Mouse (Mus musculus): ENCODE results near the gene Eif2a. TPM values are rescaled to one million over a fixed set of nuclear protein-coding genes. Genes with fewer than 3 reads are reported as not detected.

The Eif2a gene
- polyA plus RNA-seq, 1 experiment = 14.1 TPM

GRCm38 (mm10) chr3:58518962-58519361, 6.7 kb upstream of the Eif2a start:
- 90% methylated on average over 2 of the region's 2 CpGs for WGBS
- no peaks in the 10 kb centered on the region for H3K27me3 ChIP-seq (ENCODE audit: control insufficient read depth, insufficient read depth, low read length)
- H3K36me3 ChIP-seq (ENCODE audit: control insufficient read depth, insufficient read depth, low read length) = peaks cover 6% of the 10 kb centered on the region; the same call in 1 of the 2 replicates
- no peak overlapping the region for H3K27ac ChIP-seq (ENCODE audit: control insufficient read depth, insufficient read depth, low read length)
- H3K4me3 ChIP-seq (ENCODE audit: control insufficient read depth, insufficient read depth, low read length) = no peak overlapping the region
- no peak for DNase-seq
- peaks cover 6% of the 10 kb centered on the region; the same call in 1 of the 2 replicates for H3K4me1 ChIP-seq (replicated peaks; ENCODE audit: control insufficient read depth, insufficient read depth, low read length)
- no peak for TF ChIP-seq POLR2A (IDR thresholded peaks at IDR 0.05; ENCODE audit: control insufficient read depth, extremely low read depth, insufficient read depth, low read length, poor library complexity)
- no peak for TF ChIP-seq CTCF (IDR thresholded peaks at IDR 0.05; ENCODE audit: borderline replicate concordance, control insufficient read depth, extremely low read depth, insufficient read depth, low read length, poor library complexity)

GRCm38 (mm10) chr3:58519536-58519935, 6.1 kb upstream of the Eif2a start:
- peaks cover 6% of the 10 kb centered on the region; the same call in 1 of the 2 replicates for H3K4me1 ChIP-seq (replicated peaks; ENCODE audit: control insufficient read depth, insufficient read depth, low read length)
- TF ChIP-seq POLR2A (IDR thresholded peaks at IDR 0.05; ENCODE audit: control insufficient read depth, extremely low read depth, insufficient read depth, low read length, poor library complexity) (no peak), CTCF (IDR thresholded peaks at IDR 0.05; ENCODE audit: borderline replicate concordance, control insufficient read depth, extremely low read depth, insufficient read depth, low read length, poor library complexity) (no peak)
- no peaks in the 10 kb centered on the region for H3K27me3 ChIP-seq (ENCODE audit: control insufficient read depth, insufficient read depth, low read length)
- no peak for DNase-seq
- H3K36me3 ChIP-seq (ENCODE audit: control insufficient read depth, insufficient read depth, low read length) = peaks cover 6% of the 10 kb centered on the region; the same call in 1 of the 2 replicates
- H3K4me3 ChIP-seq (ENCODE audit: control insufficient read depth, insufficient read depth, low read length) = no peak overlapping the region
- WGBS = 94% methylated on average over 3 of the region's 3 CpGs
- no peak overlapping the region for H3K27ac ChIP-seq (ENCODE audit: control insufficient read depth, insufficient read depth, low read length)

GRCm38 (mm10) chr3:58520286-58520685, 5.3 kb upstream of the Eif2a start:
- TF ChIP-seq CTCF (IDR thresholded peaks at IDR 0.05; ENCODE audit: borderline replicate concordance, control insufficient read depth, extremely low read depth, insufficient read depth, low read length, poor library complexity) (no peak), POLR2A (IDR thresholded peaks at IDR 0.05; ENCODE audit: control insufficient read depth, extremely low read depth, insufficient read depth, low read length, poor library complexity) (no peak)
- peaks cover 6% of the 10 kb centered on the region; the same call in 1 of the 2 replicates for H3K36me3 ChIP-seq (ENCODE audit: control insufficient read depth, insufficient read depth, low read length)
- no peak overlapping the region for H3K27ac ChIP-seq (ENCODE audit: control insufficient read depth, insufficient read depth, low read length)
- H3K27me3 ChIP-seq (ENCODE audit: control insufficient read depth, insufficient read depth, low read length) = no peaks in the 10 kb centered on the region
- no peak for DNase-seq
- no peak overlapping the region for H3K4me3 ChIP-seq (ENCODE audit: control insufficient read depth, insufficient read depth, low read length)
- WGBS = 76% methylated on average over 6 of the region's 6 CpGs
- H3K4me1 ChIP-seq (replicated peaks; ENCODE audit: control insufficient read depth, insufficient read depth, low read length) = peaks cover 6% of the 10 kb centered on the region; the same call in 1 of the 2 replicates

- TF ChIP-seq POLR2A (IDR thresholded peaks at IDR 0.05; ENCODE audit: control insufficient read depth, extremely low read depth, insufficient read depth, low read length, poor library complexity) = no peak
- no peak overlapping the region for H3K27ac ChIP-seq (ENCODE audit: control insufficient read depth, insufficient read depth, low read length)
- no peak for DNase-seq
- no peaks in the 10 kb centered on the region for H3K27me3 ChIP-seq (ENCODE audit: control insufficient read depth, insufficient read depth, low read length)
- no peak overlapping the region for H3K4me3 ChIP-seq (ENCODE audit: control insufficient read depth, insufficient read depth, low read length)
- H3K4me1 ChIP-seq (replicated peaks; ENCODE audit: control insufficient read depth, insufficient read depth, low read length) = peaks cover 6% of the 10 kb centered on the region; the same call in 1 of the 2 replicates
- WGBS = 94% methylated on average over 2 of the region's 2 CpGs
- peaks cover 6% of the 10 kb centered on the region; the same call in 1 of the 2 replicates for H3K36me3 ChIP-seq (ENCODE audit: control insufficient read depth, insufficient read depth, low read length)
These were observed 4.3 kb upstream of the Eif2a start for GRCm38 (mm10) chr3:58521361-58521760.

- TF ChIP-seq POLR2A (IDR thresholded peaks at IDR 0.05; ENCODE audit: control insufficient read depth, extremely low read depth, insufficient read depth, low read length, poor library complexity) (no peak), CTCF (IDR thresholded peaks at IDR 0.05; ENCODE audit: borderline replicate concordance, control insufficient read depth, extremely low read depth, insufficient read depth, low read length, poor library complexity) (no peak)
- Histone ChIP-seq H3K4me3 (ENCODE audit: control insufficient read depth, insufficient read depth, low read length) (no peak overlapping the region), H3K27me3 (ENCODE audit: control insufficient read depth, insufficient read depth, low read length) (no peaks in the 10 kb centered on the region), H3K36me3 (ENCODE audit: control insufficient read depth, insufficient read depth, low read length) (peaks cover 6% of the 10 kb centered on the region; the same call in 1 of the 2 replicates), H3K4me1 (replicated peaks; ENCODE audit: control insufficient read depth, insufficient read depth, low read length) (0 out of 2 replicates have a peak, but pooled peaks cover 2% of the 10 kb centered on the region), H3K27ac (ENCODE audit: control insufficient read depth, insufficient read depth, low read length) (no peak overlapping the region)
- 100% methylated on average over 3 of the region's 3 CpGs for WGBS
- DNase-seq = no peak
These were observed 2.2 kb upstream of the Eif2a start for GRCm38 (mm10) chr3:58523386-58523785.

GRCm38 (mm10) chr3:58524246-58524645, 1.4 kb upstream of the Eif2a start:
- peaks cover 6% of the 10 kb centered on the region; the same call in 1 of the 2 replicates for H3K36me3 ChIP-seq (ENCODE audit: control insufficient read depth, insufficient read depth, low read length)
- no peak for TF ChIP-seq POLR2A (IDR thresholded peaks at IDR 0.05; ENCODE audit: control insufficient read depth, extremely low read depth, insufficient read depth, low read length, poor library complexity)
- TF ChIP-seq CTCF (IDR thresholded peaks at IDR 0.05; ENCODE audit: borderline replicate concordance, control insufficient read depth, extremely low read depth, insufficient read depth, low read length, poor library complexity) = no peak
- no peak for DNase-seq
- WGBS = 50% methylated on average over 4 of the region's 4 CpGs
- no peak overlapping the region for H3K27ac ChIP-seq (ENCODE audit: control insufficient read depth, insufficient read depth, low read length)
- no peak overlapping the region for H3K4me3 ChIP-seq (ENCODE audit: control insufficient read depth, insufficient read depth, low read length)
- H3K27me3 ChIP-seq (ENCODE audit: control insufficient read depth, insufficient read depth, low read length) = no peaks in the 10 kb centered on the region
- H3K4me1 ChIP-seq (replicated peaks; ENCODE audit: control insufficient read depth, insufficient read depth, low read length) = 0 out of 2 replicates have a peak, but pooled peaks cover 2% of the 10 kb centered on the region

- H3K36me3 ChIP-seq (ENCODE audit: control insufficient read depth, insufficient read depth, low read length) = peaks cover 6% of the 10 kb centered on the region; the same call in 1 of the 2 replicates
- DNase-seq = no peak
- peak overlapping the region; percentile 83 for H3K4me3 ChIP-seq (ENCODE audit: control insufficient read depth, insufficient read depth, low read length)
- peak overlapping the region; percentile 9; the same call in 1 of the 2 replicates for H3K27ac ChIP-seq (ENCODE audit: control insufficient read depth, insufficient read depth, low read length)
- TF ChIP-seq CTCF (IDR thresholded peaks at IDR 0.05; ENCODE audit: borderline replicate concordance, control insufficient read depth, extremely low read depth, insufficient read depth, low read length, poor library complexity) (no peak), POLR2A (IDR thresholded peaks at IDR 0.05; ENCODE audit: control insufficient read depth, extremely low read depth, insufficient read depth, low read length, poor library complexity) (no peak)
- no peaks in the 10 kb centered on the region for H3K4me1 ChIP-seq (replicated peaks; ENCODE audit: control insufficient read depth, insufficient read depth, low read length)
- no peaks in the 10 kb centered on the region for H3K27me3 ChIP-seq (ENCODE audit: control insufficient read depth, insufficient read depth, low read length)
- WGBS = under 1% methylated on average over 40 of the region's 40 CpGs
These were observed 455 bp upstream of the Eif2a start for GRCm38 (mm10) chr3:58525166-58525565.
